Mouse (Mus musculus) intestine, postnatal 0 days (tissue): ENCODE results near the gene Frem2. TPM values are rescaled to one million over a fixed set of nuclear protein-coding genes. Genes with fewer than 3 reads are reported as not detected.

Source experiments
- ATAC-seq: fragments of 200-750 bp; cut with Nextera tagmentation; 2 replicates; pipeline ENCODE4 v1.8.0; 2017; ENCODE audit warnings: mild to moderate bottlenecking, moderate TSS enrichment, moderate library complexity
- H3K27ac ChIP-seq: fragments of 300-500 bp; sonication (generic); 2 replicates; pipeline ENCODE4 v1.5.1; 2014; ENCODE audit warnings: mild to moderate bottlenecking, low read depth, low read length, moderate library complexity
- H3K27me3 ChIP-seq: fragments of 300-500 bp; sonication (generic); replicated peaks from 2 replicates; pipeline ENCODE4 v1.6.1; 2014; ENCODE audit warnings: low read length, mixed read lengths; ENCODE audit not compliant: control insufficient read depth, insufficient read depth
- H3K36me3 ChIP-seq: fragments of 300-500 bp; sonication (generic); 2 replicates; pipeline ENCODE4 v1.6.1; 2014; ENCODE audit warnings: mild to moderate bottlenecking, moderate library complexity; ENCODE audit not compliant: control insufficient read depth, insufficient read depth
- H3K4me1 ChIP-seq: fragments of 300-500 bp; sonication (generic); replicated peaks from 2 replicates; pipeline ENCODE4 v1.6.1; 2014; ENCODE audit warnings: antibody characterized with exemption, low read length, mixed read lengths; ENCODE audit not compliant: control insufficient read depth, insufficient read depth
- H3K4me2 ChIP-seq: fragments of 300-500 bp; sonication (generic); replicated peaks from 2 replicates; pipeline ENCODE4 v1.6.1; 2014; ENCODE audit warnings: low read depth, mild to moderate bottlenecking, moderate library complexity
- H3K4me3 ChIP-seq: fragments of 300-500 bp; sonication (generic); 2 replicates; pipeline ENCODE4 v1.5.1; 2014; ENCODE audit warnings: low read depth, low read length
- H3K9ac ChIP-seq: fragments of 300-500 bp; sonication (generic); 2 replicates; pipeline ENCODE4 v1.6.1; 2014; ENCODE audit warnings: mild to moderate bottlenecking, low read depth, low read length
- H3K9me3 ChIP-seq: fragments of 300-500 bp; sonication (generic); 2 replicates; pipeline ENCODE4 v1.6.1; 2016; ENCODE audit warnings: mixed run types; ENCODE audit not compliant: control insufficient read depth
- CTCF ChIP-seq: sonication (generic); IDR thresholded peaks from 2 replicates; pipeline ENCODE4 v1.5.1; 2016; ENCODE audit warnings: low read depth, mild to moderate bottlenecking, control low read depth, antibody characterized with exemption, moderate library complexity
- WGBS: fragments of 180-500 bp; shearing (Covaris S2); extraction: QIAGEN DNeasy Blood & Tissue Kit; methylation state at CpG from one replicate; pipeline ENCODE4 v1.1.7; 2014; 5-methylcytosine and 5-hydroxymethylcytosine counted together
- polyA plus RNA-seq: library from polyadenylated mRNA; unstranded; fragments of >200 nt; fragmentation: Nextera tagmentation; extraction: Ambion mirVana; gene quantifications from 2 replicates; pipeline ENCODE4 v1.2.1, GENCODE M21; 2015

Frem2 gene
- polyA plus RNA-seq, 1 experiment from 2014 or later, result 2.8 TPM

DNA sequence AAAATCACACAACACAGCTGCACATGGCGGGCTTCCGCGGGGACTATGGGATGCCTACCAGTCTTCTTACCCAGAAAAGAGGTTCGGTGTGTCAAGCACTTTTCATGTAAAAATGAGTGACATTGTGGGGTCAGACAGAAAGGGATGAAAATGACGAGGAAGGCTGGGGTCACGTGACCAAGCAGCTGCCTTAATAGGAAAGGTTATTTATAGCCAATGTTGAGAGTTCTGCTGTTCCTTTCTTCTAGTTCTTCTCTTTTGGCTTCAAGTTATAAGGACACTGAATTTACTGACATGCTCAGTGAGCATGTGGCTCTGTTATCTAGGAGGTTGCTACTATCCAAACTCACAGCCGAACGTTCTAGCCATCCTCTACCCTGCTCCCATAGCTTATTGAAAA lies 73.9 kb downstream of the Frem2 start:
- H3K36me3 ChIP-seq, result no peaks in the 10 kb centered on the region
- no peak overlapping the region for H3K4me2 ChIP-seq
- 90% methylated on average over 8 of the region's 8 CpGs for WGBS
- no peak overlapping the region for H3K27ac ChIP-seq
- ATAC-seq, result no peak
- no peak overlapping the region for H3K4me3 ChIP-seq
- no peaks in the 10 kb centered on the region for H3K9me3 ChIP-seq
- no peak overlapping the region for H3K9ac ChIP-seq
- H3K27me3 ChIP-seq, result no peaks in the 10 kb centered on the region
- TF ChIP-seq CTCF, result no peak
- H3K4me1 ChIP-seq, result no peaks in the 10 kb centered on the region

- TF ChIP-seq CTCF, result no peak
- no peak overlapping the region for H3K4me2 ChIP-seq
- no peaks in the 10 kb centered on the region for H3K9me3 ChIP-seq
- 45% methylated on average over 5 of the region's 5 CpGs for WGBS
- H3K27me3 ChIP-seq, result no peaks in the 10 kb centered on the region
- no peak overlapping the region for H3K9ac ChIP-seq
- no peaks in the 10 kb centered on the region for H3K4me1 ChIP-seq
- no peak overlapping the region for H3K4me3 ChIP-seq
- no peak overlapping the region for H3K27ac ChIP-seq
- no peak for ATAC-seq
- H3K36me3 ChIP-seq, result no peaks in the 10 kb centered on the region
These were observed 76.4 kb downstream of the Frem2 start for GRCm38 (mm10) chr3:53580596-53581254.

DNA sequence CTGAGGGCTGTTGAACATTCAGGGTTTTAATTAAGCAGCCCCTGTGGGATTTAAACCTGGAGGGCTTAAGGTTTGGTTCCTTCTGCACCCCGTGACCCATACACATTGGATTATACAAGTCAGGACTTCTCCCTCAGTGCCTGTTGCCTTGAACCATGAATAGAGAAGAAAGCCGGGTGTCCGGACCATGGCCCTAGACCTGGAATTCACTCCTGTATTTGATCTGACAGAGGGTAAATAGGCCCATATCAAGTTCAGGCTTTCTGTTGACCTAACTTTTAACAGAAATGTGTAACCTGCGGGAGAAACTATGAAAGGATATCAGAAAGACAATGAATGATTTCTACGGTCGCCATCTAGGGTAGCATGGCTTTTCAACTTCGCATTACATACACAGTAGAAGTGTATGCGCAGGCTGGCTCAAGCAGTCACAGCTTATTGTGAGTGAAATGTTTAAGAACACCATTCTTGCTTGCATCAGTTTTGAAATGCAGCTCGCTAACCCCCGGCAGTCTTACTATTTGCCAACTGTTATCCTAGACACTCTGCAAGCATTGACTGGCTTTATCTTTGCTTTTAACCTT lies 77.9 kb downstream of the Frem2 start:
- Histone ChIP-seq H3K27me3 (no peaks in the 10 kb centered on the region), H3K27ac (no peak overlapping the region), H3K4me2 (no peak overlapping the region), H3K4me3 (no peak overlapping the region), H3K36me3 (no peaks in the 10 kb centered on the region), H3K9me3 (no peaks in the 10 kb centered on the region), H3K4me1 (no peaks in the 10 kb centered on the region), H3K9ac (no peak overlapping the region)
- 78% methylated on average over 10 of the region's 10 CpGs for WGBS
- TF ChIP-seq CTCF, result no peak
- ATAC-seq, result no peak

DNA sequence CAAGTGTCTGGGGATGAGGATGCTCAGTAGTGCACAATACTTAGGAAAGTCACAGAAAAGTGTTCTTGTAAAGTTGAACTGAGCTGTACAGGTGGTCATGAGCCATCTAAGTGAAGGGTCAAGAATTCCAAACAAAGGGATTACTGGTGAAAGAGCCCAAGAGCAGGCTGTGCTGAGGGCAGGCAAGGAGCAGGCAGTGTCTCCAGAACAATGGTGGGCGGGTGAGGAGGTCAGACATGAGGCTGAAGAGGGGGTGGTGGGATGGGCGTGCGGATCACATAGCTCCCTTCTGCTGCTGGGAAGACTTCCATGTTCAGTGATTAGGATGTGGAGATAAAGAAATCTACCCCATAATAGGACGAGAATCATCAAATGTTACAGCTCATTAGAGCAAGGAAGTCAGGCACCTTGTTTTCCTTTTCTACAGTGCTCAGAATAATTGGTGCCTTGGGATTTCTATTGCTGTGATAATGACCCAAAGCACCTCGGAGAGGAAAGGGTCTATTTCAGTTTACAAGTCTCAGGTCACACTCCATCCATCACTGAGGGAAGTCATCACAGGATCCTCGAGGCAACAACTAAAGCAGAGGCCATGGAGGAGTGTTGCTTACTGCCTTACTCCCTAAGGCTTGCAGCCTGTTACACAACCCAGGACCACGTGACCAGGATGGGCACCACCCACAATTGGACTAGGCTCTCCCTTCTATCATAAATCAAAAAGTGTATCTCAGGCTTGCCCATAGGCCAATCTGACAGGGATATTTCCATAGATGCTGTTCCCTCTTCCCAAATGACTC lies 80.6 kb downstream of the Frem2 start:
- Histone ChIP-seq H3K27me3 (no peaks in the 10 kb centered on the region), H3K4me3 (no peak overlapping the region), H3K27ac (no peak overlapping the region), H3K4me1 (no peaks in the 10 kb centered on the region), H3K36me3 (no peaks in the 10 kb centered on the region), H3K9me3 (no peaks in the 10 kb centered on the region), H3K9ac (no peak overlapping the region), H3K4me2 (no peak overlapping the region)
- TF ChIP-seq CTCF, result no peak
- WGBS, result 60% methylated on average over 7 of the region's 7 CpGs
- ATAC-seq, result no peak

GRCm38 (mm10) chr3:53574123-53574522 lies 83.0 kb downstream of the Frem2 start:
- Histone ChIP-seq H3K27me3 (no peaks in the 10 kb centered on the region), H3K36me3 (no peaks in the 10 kb centered on the region), H3K4me3 (no peak overlapping the region), H3K9ac (no peak overlapping the region), H3K4me1 (no peaks in the 10 kb centered on the region), H3K27ac (no peak overlapping the region), H3K9me3 (no peaks in the 10 kb centered on the region), H3K4me2 (no peak overlapping the region)
- TF ChIP-seq CTCF, result no peak
- ATAC-seq, result no peak
- 76% methylated on average over 9 of the region's 9 CpGs for WGBS

- WGBS, result 88% methylated on average over 6 of the region's 6 CpGs
- Histone ChIP-seq H3K4me1 (no peaks in the 10 kb centered on the region), H3K4me3 (no peak overlapping the region), H3K27me3 (no peaks in the 10 kb centered on the region), H3K4me2 (no peak overlapping the region), H3K9ac (no peak overlapping the region), H3K9me3 (no peaks in the 10 kb centered on the region), H3K36me3 (no peaks in the 10 kb centered on the region), H3K27ac (no peak overlapping the region)
- no peak for ATAC-seq
- no peak for TF ChIP-seq CTCF
These were observed 85.5 kb downstream of the Frem2 start for GRCm38 (mm10) chr3:53571663-53572062.
